Mouse (Mus musculus): ENCODE results near the gene Spryd4. TPM values are rescaled to one million over a fixed set of nuclear protein-coding genes. Genes with fewer than 3 reads are reported as not detected.

Gene Spryd4
- total and polyA plus RNA-seq, 3 experiments = 17.2 to 19.6 TPM; not detected in 1

GRCm38 (mm10) chr10:128209311-128210009 lies 2.1 kb downstream of the Spryd4 start:
- no peak for DNase-seq (ENCODE audit: low read depth, low spot score)
- Histone ChIP-seq H3K9me3 (replicated peaks; ENCODE audit: insufficient read depth, low read length) (no peaks in the 10 kb centered on the region), H3K9ac (ENCODE audit: control insufficient read depth, low read depth, low read length, poor library complexity, severe bottlenecking) (no peak overlapping the region), H3K4me3 (ENCODE audit: control insufficient read depth in 1 of 2, insufficient read depth in 1 of 2, low read depth in 2 of 2, low read length in 2 of 2) (no peak overlapping the region), H3K27me3 (ENCODE audit: control insufficient read depth in 1 of 2, insufficient read depth in 2 of 2, low read length in 2 of 2) (no peaks in the 10 kb centered on the region), H3K4me1 (ENCODE audit: control insufficient read depth in 1 of 2, insufficient read depth in 2 of 2, low read length in 2 of 2) (peaks cover 2 to 15% of the 10 kb centered on the region in 2 experiments; a peak in 3 of 4 replicates), H3K36me3 (ENCODE audit: control insufficient read depth in 1 of 2, insufficient read depth in 2 of 2, low read length in 2 of 2) (peaks cover 0 to 13% of the 10 kb centered on the region in 2 experiments; a peak in 2 of 4 replicates), H3K79me2 (ENCODE audit: control insufficient read depth, insufficient read depth, low read length, poor library complexity) (peaks cover 11% of the 10 kb centered on the region), H3K27ac (ENCODE audit: control insufficient read depth, low read depth, low read length) (no peak overlapping the region)
- TF ChIP-seq RCOR1 (IDR thresholded peaks at IDR 0.05; ENCODE audit: low read depth, low read length) (no peak), RAD21 (IDR thresholded peaks at IDR 0.05; ENCODE audit: low read depth, low read length) (no peak), MAZ (IDR thresholded peaks at IDR 0.05; ENCODE audit: low read depth, low read length) (no peak), ZKSCAN1 (IDR thresholded peaks at IDR 0.05; ENCODE audit: low read depth, low read length) (no peak)

GRCm38 (mm10) chr10:128208326-128208725 lies 3.3 kb downstream of the Spryd4 start:
- no peak for DNase-seq (ENCODE audit: low read depth, low spot score)
- peaks cover 0 to 13% of the 10 kb centered on the region in 2 experiments; a peak in 2 of 4 replicates for H3K36me3 ChIP-seq (ENCODE audit: control insufficient read depth in 1 of 2, insufficient read depth in 2 of 2, low read length in 2 of 2)
- H3K79me2 ChIP-seq (ENCODE audit: control insufficient read depth, insufficient read depth, low read length, poor library complexity) = peaks cover 11% of the 10 kb centered on the region
- H3K9ac ChIP-seq (ENCODE audit: control insufficient read depth, low read depth, low read length, poor library complexity, severe bottlenecking) = no peak overlapping the region
- H3K27me3 ChIP-seq (ENCODE audit: control insufficient read depth in 1 of 2, insufficient read depth in 2 of 2, low read length in 2 of 2) = no peaks in the 10 kb centered on the region
- H3K4me1 ChIP-seq (ENCODE audit: control insufficient read depth in 1 of 2, insufficient read depth in 2 of 2, low read length in 2 of 2) = peaks cover 2 to 13% of the 10 kb centered on the region in 2 experiments; a peak in 3 of 4 replicates
- H3K27ac ChIP-seq (ENCODE audit: control insufficient read depth, low read depth, low read length) = no peak overlapping the region
- no peak for TF ChIP-seq CHD2 (IDR thresholded peaks at IDR 0.05; ENCODE audit: low read length)
- no peak for TF ChIP-seq E2F4 (IDR thresholded peaks at IDR 0.05; ENCODE audit: borderline replicate concordance, low read depth, low read length)
- TF ChIP-seq POLR2AphosphoS2 (IDR thresholded peaks at IDR 0.05; ENCODE audit: low read length) = no peak
- no peak for TF ChIP-seq HCFC1 (IDR thresholded peaks at IDR 0.05; ENCODE audit: low read depth, low read length)
- TF ChIP-seq TAL1 (IDR thresholded peaks at IDR 0.05; ENCODE audit: low read length) = no peak
- H3K4me3 ChIP-seq (ENCODE audit: control insufficient read depth in 1 of 2, insufficient read depth in 1 of 2, low read depth in 2 of 2, low read length in 2 of 2) = no peak overlapping the region
- H3K9me3 ChIP-seq (replicated peaks; ENCODE audit: insufficient read depth, low read length) = no peaks in the 10 kb centered on the region

GRCm38 (mm10) chr10:128204941-128205340 lies 6.7 kb downstream of the Spryd4 start:
- DNase-seq (ENCODE audit: low read depth, low spot score) = no peak
- no peaks in the 10 kb centered on the region for H3K79me2 ChIP-seq (ENCODE audit: control insufficient read depth, insufficient read depth, low read length, poor library complexity)
- H3K4me3 ChIP-seq (ENCODE audit: control insufficient read depth in 1 of 2, insufficient read depth in 1 of 2, low read depth in 2 of 2, low read length in 2 of 2) = no peak overlapping the region
- TF ChIP-seq CTCF (IDR thresholded peaks at IDR 0.05 in 2 of 3, conservative IDR thresholded peaks at IDR 0.05 in 1 of 3; ENCODE audit: control insufficient read depth in 1 of 3, insufficient read depth in 1 of 3, low read depth in 2 of 3, low read length in 3 of 3, poor library complexity in 1 of 3, severe bottlenecking in 1 of 3) (no peak), BHLHE40 (IDR thresholded peaks at IDR 0.05; ENCODE audit: borderline replicate concordance, low read depth, low read length) (no peak), UBTF (IDR thresholded peaks at IDR 0.05; ENCODE audit: borderline replicate concordance, insufficient read depth, low read depth, low read length) (no peak), ZC3H11A (IDR thresholded peaks at IDR 0.05; ENCODE audit: low read depth, low read length) (no peak), SIN3A (IDR thresholded peaks at IDR 0.05; ENCODE audit: low read length) (no peak)
- H3K27ac ChIP-seq (ENCODE audit: control insufficient read depth, low read depth, low read length) = no peak overlapping the region
- no peaks in the 10 kb centered on the region for H3K27me3 ChIP-seq (ENCODE audit: control insufficient read depth in 1 of 2, insufficient read depth in 2 of 2, low read length in 2 of 2)
- H3K9ac ChIP-seq (ENCODE audit: control insufficient read depth, low read depth, low read length, poor library complexity, severe bottlenecking) = no peak overlapping the region
- no peaks in the 10 kb centered on the region for H3K9me3 ChIP-seq (replicated peaks; ENCODE audit: insufficient read depth, low read length)
- peaks cover 0 to under 1% of the 10 kb centered on the region in 2 experiments; a peak in 1 of 4 replicates for H3K4me1 ChIP-seq (ENCODE audit: control insufficient read depth in 1 of 2, insufficient read depth in 2 of 2, low read length in 2 of 2)
- H3K36me3 ChIP-seq (ENCODE audit: control insufficient read depth in 1 of 2, insufficient read depth in 2 of 2, low read length in 2 of 2) = peaks cover 0 to 1% of the 10 kb centered on the region in 2 experiments; a peak in 2 of 4 replicates
